Mouse (Mus musculus): ENCODE results near the gene Ezr. TPM values are rescaled to one million over a fixed set of nuclear protein-coding genes. Genes with fewer than 3 reads are reported as not detected.

Ezr gene
- polyA plus RNA-seq, 1 experiment from 2014 or later, result 140 TPM

DNA sequence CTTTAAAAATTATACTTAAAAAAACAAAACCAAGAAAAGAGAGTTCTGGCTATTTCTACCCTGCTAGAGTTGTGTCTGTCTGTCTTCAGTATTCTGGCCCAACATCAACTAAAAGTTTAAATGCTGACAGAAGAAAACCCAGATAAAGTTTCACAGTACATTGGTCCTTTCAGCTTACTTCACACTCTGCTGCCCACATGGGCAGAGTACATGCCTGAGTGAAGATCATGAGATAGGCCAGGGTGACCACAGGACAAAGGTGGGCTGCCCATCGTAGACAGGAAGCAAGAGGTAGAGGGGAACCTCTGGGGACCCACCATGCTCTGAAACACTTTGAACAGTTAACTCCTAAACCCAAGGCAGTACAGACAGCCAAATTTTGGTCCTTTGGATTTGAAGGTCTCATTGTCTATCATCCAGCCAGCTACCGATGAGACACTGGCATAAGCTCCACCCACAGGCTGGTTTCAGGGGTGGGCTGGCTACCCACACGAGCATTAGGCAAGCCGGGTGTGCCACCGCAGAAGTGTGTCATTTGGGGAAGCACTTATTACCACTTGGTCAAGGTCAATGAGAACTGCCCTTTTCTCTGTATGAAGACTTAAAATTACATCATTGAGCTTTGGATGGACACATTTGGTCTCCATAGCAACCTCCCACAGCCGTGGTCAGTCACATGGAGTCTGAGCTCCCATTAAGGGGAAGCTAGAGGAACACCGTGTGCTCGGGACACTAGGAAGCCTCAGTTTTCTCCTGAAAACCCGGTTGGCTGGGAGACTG, 35.9 kb downstream of the Ezr start:
- Histone ChIP-seq H3K4me1 (peaks cover 38% of the 10 kb centered on the region), H3K9me3 (no peaks in the 10 kb centered on the region), H3K4me2 (no peak overlapping the region), H3K4me3 (no peak overlapping the region), H3K27me3 (no peaks in the 10 kb centered on the region), H3K9ac (no peak overlapping the region), H3K27ac (peak overlapping the region; percentile 21), H3K36me3 (peaks cover 39% of the 10 kb centered on the region)
- 63% methylated on average over 9 of the region's 9 CpGs for WGBS
- ATAC-seq (ENCODE audit: borderline replicate concordance, extremely low read depth, low FRiP score, low TSS enrichment), result no peak

DNA sequence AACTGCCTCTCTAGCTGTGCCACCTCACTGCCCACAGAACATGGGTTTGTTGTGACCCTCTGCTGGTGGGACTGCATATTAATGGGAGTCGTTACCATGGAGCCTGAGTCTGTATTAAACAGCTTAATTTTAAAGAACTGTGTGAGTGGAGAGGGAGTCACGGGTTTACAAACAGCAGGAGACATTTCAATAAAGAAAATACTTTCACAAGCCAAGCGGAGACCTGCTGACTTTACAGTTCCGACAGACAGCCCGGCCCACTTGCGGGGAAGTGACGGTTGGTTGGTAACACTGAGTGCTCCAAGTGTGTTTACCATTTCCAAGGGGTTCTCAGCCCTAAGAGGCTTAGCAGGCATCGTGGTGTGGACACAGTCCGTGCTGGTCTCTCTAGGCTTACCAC, 36.6 kb downstream of the Ezr start:
- H3K27ac ChIP-seq, result peak overlapping the region; percentile 21
- H3K4me1 ChIP-seq, result peaks cover 38% of the 10 kb centered on the region
- H3K4me2 ChIP-seq, result no peak overlapping the region
- peaks cover 41% of the 10 kb centered on the region for H3K36me3 ChIP-seq
- ATAC-seq (ENCODE audit: borderline replicate concordance, extremely low read depth, low FRiP score, low TSS enrichment), result no peak
- H3K9ac ChIP-seq, result no peak overlapping the region
- no peaks in the 10 kb centered on the region for H3K9me3 ChIP-seq
- no peak overlapping the region for H3K4me3 ChIP-seq
- H3K27me3 ChIP-seq, result no peaks in the 10 kb centered on the region
- 56% methylated on average over 9 of the region's 9 CpGs for WGBS

DNA sequence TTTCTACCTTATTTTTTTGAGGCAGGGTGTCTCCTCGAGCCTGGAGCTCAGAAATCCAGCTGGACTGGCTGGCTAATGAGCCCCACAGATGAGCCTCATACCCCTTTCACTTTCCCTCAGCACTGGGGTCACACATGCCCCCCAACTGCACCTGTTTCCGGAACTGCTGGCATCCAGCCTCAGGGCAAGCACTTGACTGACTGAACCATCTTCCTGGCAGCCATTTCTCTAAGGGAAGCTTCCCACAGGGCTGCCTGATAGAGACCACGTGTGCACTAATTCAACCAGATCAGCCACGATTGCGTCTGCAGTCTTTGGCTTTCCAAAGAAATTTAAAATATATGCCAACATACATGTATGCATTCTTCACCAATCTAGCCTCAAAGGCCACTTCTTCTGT, 37.1 kb downstream of the Ezr start:
- Histone ChIP-seq H3K27ac (no peak overlapping the region), H3K9me3 (no peaks in the 10 kb centered on the region), H3K27me3 (no peaks in the 10 kb centered on the region), H3K4me1 (peaks cover 38% of the 10 kb centered on the region), H3K4me2 (no peak overlapping the region), H3K36me3 (peaks cover 44% of the 10 kb centered on the region), H3K4me3 (no peak overlapping the region), H3K9ac (no peak overlapping the region)
- no peak for ATAC-seq (ENCODE audit: borderline replicate concordance, extremely low read depth, low FRiP score, low TSS enrichment)
- 90% methylated on average over 5 of the region's 5 CpGs for WGBS

DNA sequence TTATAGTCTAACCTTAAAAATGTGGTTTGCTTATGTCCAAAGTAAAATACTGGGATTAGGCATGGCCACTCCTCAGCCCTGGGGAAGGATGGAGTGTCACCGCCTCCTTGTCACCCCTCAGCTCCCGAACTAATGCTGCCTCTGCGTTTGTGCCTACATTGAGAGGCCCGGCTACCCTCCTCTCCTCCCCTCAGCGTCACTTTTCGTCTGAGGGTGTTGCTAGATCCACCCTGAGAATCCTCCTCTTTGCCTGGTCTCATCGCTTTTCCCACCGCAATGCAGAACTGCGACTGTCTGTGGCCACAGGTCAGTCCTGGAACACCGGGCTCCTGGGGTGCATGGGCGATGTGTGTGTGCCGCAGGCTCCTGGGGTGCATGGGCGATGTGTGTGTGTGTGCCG, 37.7 kb downstream of the Ezr start:
- ATAC-seq (ENCODE audit: borderline replicate concordance, extremely low read depth, low FRiP score, low TSS enrichment), result no peak
- H3K9ac ChIP-seq, result no peak overlapping the region
- H3K36me3 ChIP-seq, result peaks cover 49% of the 10 kb centered on the region
- H3K4me2 ChIP-seq, result no peak overlapping the region
- peak overlapping the region; percentile 59 for H3K27ac ChIP-seq
- WGBS, result 89% methylated on average over 14 of the region's 14 CpGs
- H3K4me1 ChIP-seq, result peaks cover 38% of the 10 kb centered on the region
- no peaks in the 10 kb centered on the region for H3K9me3 ChIP-seq
- H3K27me3 ChIP-seq, result no peaks in the 10 kb centered on the region
- no peak overlapping the region for H3K4me3 ChIP-seq

DNA sequence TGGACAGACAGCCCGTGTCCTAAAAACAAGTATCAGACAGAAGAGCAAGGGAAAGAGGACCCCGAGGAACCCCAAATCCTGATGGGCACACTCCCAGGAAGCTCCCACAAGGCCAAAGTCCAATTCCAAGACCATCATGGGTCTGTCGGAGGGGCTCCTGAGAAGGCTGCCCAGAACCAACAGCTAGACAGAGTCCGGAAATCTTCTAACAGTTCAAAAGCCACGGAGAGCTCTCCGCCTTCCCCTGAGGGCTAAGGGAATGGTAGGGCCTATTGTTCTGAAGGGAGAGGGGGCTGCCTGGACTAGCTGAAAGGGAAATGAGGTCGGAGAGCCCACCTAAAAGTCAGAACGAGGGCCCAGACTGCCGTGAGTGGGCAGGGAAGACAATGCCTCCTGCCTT, 38.2 kb downstream of the Ezr start:
- WGBS, result 71% methylated on average over 9 of the region's 9 CpGs
- Histone ChIP-seq H3K9me3 (no peaks in the 10 kb centered on the region), H3K27ac (peak overlapping the region; percentile 59), H3K9ac (no peak overlapping the region), H3K4me3 (no peak overlapping the region), H3K4me1 (peaks cover 38% of the 10 kb centered on the region), H3K4me2 (no peak overlapping the region; the same call in 1 of the 2 replicates), H3K36me3 (peaks cover 51% of the 10 kb centered on the region), H3K27me3 (no peaks in the 10 kb centered on the region)
- no peak for ATAC-seq (ENCODE audit: borderline replicate concordance, extremely low read depth, low FRiP score, low TSS enrichment)

DNA sequence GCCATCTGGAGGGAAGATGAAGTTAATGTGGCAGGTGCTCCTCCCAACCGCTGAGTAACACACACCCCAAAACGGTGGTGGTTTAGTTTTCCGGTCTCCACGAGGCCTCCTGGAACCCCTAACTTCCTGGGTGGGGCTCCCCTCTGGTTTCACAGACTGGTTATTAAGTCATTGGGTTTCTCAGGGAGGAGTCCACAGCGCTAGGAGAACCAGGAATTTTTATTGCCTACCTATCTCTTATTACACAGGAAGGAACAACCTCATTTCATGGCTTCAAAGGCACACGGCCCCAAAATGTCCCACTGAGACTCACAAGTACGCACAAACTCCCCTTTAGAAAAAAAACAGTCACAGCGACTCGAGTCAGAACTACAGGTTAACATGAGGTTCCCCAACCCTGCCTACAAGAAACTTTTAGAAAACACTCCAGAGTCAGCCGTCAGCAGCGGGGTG, 38.8 kb downstream of the Ezr start:
- no peaks in the 10 kb centered on the region for H3K27me3 ChIP-seq
- no peak overlapping the region for H3K4me3 ChIP-seq
- peak overlapping the region; percentile 59 for H3K27ac ChIP-seq
- no peak for ATAC-seq (ENCODE audit: borderline replicate concordance, extremely low read depth, low FRiP score, low TSS enrichment)
- 60% methylated on average over 11 of the region's 11 CpGs for WGBS
- H3K36me3 ChIP-seq, result peaks cover 57% of the 10 kb centered on the region
- H3K9me3 ChIP-seq, result no peaks in the 10 kb centered on the region
- no peak overlapping the region for H3K9ac ChIP-seq
- H3K4me2 ChIP-seq, result no peak overlapping the region; the same call in 1 of the 2 replicates
- H3K4me1 ChIP-seq, result peaks cover 38% of the 10 kb centered on the region

DNA sequence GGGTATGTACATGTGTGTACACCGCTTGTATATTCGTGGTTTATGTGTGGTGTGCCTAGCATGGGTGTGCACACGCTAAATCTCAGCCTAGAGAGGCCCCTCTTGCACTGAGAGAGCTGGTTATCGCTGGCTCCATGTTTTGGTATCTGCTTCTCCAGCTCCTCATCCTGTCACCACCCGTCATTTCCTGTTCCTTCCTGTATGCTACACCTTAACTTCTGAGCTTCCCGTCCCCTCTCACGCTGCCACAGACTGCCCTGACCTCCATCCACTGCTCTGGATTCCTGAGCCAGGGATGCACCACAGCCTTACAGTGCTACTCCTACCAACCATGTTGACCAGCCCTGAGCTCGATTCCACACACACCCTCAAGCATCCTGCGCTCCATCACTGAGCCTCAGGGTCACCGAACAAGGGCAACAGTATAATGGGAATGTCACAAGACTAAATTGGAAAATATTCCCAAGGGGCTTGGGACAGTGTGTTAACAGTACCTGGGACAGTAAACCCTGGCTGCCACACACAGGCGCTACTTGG, 39.5 kb downstream of the Ezr start:
- WGBS, result 80% methylated on average over 11 of the region's 11 CpGs
- H3K4me2 ChIP-seq, result no peak overlapping the region
- H3K36me3 ChIP-seq, result peaks cover 54% of the 10 kb centered on the region
- no peak overlapping the region for H3K9ac ChIP-seq
- H3K27me3 ChIP-seq, result no peaks in the 10 kb centered on the region
- peaks cover 38% of the 10 kb centered on the region for H3K4me1 ChIP-seq
- no peaks in the 10 kb centered on the region for H3K9me3 ChIP-seq
- no peak overlapping the region for H3K4me3 ChIP-seq
- H3K27ac ChIP-seq, result peak overlapping the region; percentile 47
- ATAC-seq (ENCODE audit: borderline replicate concordance, extremely low read depth, low FRiP score, low TSS enrichment), result no peak

DNA sequence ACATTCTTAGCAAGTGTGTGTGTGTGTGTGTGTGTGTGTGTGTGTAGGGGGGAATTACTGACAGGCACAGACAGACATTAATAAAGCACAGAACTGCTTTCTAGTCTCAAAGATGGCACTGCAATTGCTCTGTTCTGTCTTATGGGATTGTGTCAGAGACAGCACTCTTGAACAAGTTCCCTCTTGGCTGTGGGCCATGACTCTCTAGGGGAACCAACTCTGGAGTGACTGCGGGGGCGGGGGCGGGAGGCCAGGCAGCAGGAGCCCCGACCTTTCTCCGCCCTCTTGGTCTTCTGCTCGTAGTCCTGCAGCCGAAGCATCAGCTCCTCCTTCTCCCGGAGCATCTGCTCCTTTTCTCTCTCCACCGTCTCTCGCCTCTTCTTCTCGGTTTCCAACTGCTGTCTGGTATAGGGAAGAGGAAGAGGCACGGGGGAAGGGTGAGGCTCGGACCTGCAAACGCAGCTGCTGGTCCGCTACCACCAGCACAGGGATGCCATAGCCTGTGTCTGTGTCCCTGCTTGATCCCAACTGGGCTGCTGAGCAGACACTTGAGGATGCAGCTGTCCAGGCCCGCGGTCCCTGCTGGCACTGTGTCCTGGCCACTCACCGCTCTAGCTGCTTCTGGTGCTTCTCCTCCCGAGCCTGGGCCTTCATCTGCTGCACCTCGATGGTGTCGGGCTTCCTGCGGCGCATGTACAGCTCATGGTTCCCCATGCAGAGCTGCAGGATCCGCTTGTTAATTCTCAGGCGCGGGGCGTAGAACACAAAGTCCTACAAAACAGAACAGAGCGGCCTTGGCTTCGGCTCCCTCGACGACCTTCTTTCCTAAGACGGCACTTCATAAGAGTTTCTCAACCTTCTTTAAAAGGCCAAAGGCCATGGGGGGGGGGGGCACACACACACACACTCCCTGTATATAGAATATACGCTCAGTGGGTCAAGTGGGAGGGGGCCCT, 40.2 kb downstream of the Ezr start:
- WGBS, result 54% methylated on average over 33 of the region's 33 CpGs
- ATAC-seq (ENCODE audit: borderline replicate concordance, extremely low read depth, low FRiP score, low TSS enrichment), result peak; percentile 66
- Histone ChIP-seq H3K27ac (peak overlapping the region; percentile 47), H3K36me3 (peaks cover 46% of the 10 kb centered on the region), H3K9me3 (no peaks in the 10 kb centered on the region), H3K4me2 (peak overlapping the region; percentile 18; the same call in 1 of the 2 replicates), H3K27me3 (no peaks in the 10 kb centered on the region), H3K4me1 (peaks cover 38% of the 10 kb centered on the region), H3K4me3 (no peak overlapping the region), H3K9ac (no peak overlapping the region)

DNA sequence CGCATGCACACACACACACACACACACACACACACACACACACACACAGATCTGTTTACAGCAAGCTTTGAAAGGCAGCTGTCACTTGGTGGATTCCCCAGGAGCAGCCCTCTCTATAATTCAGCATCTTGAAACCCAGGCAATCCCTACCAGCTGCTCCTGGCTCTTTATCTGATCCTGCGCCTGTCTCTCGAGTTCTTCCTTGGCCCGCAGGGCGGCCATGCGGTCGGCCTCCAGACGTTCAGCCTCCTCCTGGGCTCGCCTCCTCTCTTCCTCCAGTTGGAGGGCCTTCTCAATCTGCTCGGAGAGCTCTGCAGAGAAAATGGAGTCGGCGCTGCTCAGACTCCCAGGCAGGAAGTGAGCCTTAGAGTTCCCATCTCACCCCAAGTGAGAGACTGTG, 41.3 kb downstream of the Ezr start:
- Histone ChIP-seq H3K4me1 (peaks cover 38% of the 10 kb centered on the region), H3K9me3 (no peaks in the 10 kb centered on the region), H3K4me3 (no peak overlapping the region), H3K36me3 (peaks cover 36% of the 10 kb centered on the region), H3K9ac (no peak overlapping the region), H3K4me2 (no peak overlapping the region), H3K27me3 (no peaks in the 10 kb centered on the region), H3K27ac (no peak overlapping the region)
- ATAC-seq (ENCODE audit: borderline replicate concordance, extremely low read depth, low FRiP score, low TSS enrichment), result no peak
- WGBS, result 76% methylated on average over 12 of the region's 12 CpGs

DNA sequence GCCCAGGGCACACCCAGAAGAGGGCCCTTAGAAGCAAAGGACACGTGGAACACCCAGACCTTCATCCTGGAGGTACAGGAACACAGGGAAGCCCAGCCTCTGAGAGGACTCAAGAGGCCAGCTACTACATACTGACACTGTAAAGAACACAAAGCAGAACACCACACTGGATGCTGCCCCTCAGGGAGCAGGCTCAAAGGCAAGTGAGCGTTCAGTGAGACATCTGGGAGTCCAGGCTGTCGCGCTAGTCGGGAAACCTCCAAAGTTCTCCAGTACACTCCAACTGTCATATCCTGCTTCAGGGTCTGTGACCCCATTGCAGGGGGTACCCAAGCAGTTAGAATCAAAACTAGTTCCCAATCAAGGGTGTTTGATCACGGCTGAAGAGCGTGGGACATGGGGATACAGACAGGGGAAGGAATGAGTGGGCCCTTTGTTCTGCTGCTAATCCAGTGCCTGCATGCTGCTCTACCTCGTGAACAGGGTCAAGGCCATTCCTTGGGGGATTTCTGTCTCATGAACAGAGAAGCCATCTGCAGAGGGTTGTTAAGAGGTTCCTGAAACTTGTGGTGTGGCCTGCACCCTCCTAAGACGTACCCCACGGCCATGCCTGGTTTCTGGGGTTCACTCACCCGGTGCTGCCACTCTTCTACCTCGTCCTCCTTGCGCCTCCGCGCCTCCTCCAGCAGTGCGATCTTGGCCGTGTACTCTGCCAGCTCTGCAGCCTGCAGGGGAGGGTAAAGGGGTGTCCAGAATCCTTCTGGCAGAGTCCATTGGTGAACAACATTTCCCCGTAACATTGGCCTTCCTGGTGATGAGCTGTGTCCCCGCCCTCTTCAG, 42.0 kb downstream of the Ezr start:
- Histone ChIP-seq H3K4me2 (no peak overlapping the region), H3K4me3 (no peak overlapping the region), H3K36me3 (peaks cover 32% of the 10 kb centered on the region), H3K9me3 (no peaks in the 10 kb centered on the region), H3K9ac (no peak overlapping the region), H3K27me3 (no peaks in the 10 kb centered on the region), H3K27ac (no peak overlapping the region), H3K4me1 (peaks cover 31% of the 10 kb centered on the region)
- WGBS, result 87% methylated on average over 19 of the region's 19 CpGs
- ATAC-seq (ENCODE audit: borderline replicate concordance, extremely low read depth, low FRiP score, low TSS enrichment), result no peak

DNA sequence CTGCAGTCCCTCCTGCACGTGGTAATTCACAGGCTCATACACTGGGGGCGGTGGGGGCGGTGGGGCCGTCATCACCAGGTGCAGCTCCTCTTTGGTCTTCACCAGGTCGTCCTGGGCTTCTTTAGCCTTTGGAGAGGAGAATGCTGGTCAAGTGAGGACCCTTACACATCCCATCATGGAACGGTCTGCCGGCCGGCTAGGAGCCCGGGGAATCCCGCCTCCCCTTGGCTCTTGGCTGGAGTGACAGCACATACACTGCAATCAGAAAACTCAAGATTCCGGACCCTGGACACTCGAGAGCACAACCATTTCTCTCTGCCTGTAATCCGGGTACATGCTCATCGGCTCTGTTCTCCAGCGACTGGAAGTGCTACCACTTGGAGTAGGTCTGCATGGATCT, 42.8 kb downstream of the Ezr start:
- H3K9ac ChIP-seq, result no peak overlapping the region
- H3K4me3 ChIP-seq, result no peak overlapping the region
- no peak overlapping the region for H3K27ac ChIP-seq
- 91% methylated on average over 15 of the region's 15 CpGs for WGBS
- no peaks in the 10 kb centered on the region for H3K9me3 ChIP-seq
- H3K27me3 ChIP-seq, result no peaks in the 10 kb centered on the region
- H3K36me3 ChIP-seq, result peaks cover 30% of the 10 kb centered on the region
- no peak for ATAC-seq (ENCODE audit: borderline replicate concordance, extremely low read depth, low FRiP score, low TSS enrichment)
- H3K4me2 ChIP-seq, result no peak overlapping the region
- H3K4me1 ChIP-seq, result peaks cover 31% of the 10 kb centered on the region
